Mouse (Mus musculus) erythroid progenitor cell, adult 5-6 weeks (primary cell): ENCODE results near the gene Mmaa. TPM values are rescaled to one million over a fixed set of nuclear protein-coding genes. Genes with fewer than 3 reads are reported as not detected.

ENCODE experiments used
- ATAC-seq: replicated peaks from 2 replicates; pipeline ENCODE4 v1.8.0; 2016; ENCODE audit warnings: moderate number of reproducible peaks, mild to moderate bottlenecking, moderate TSS enrichment, inconsistent platforms; ENCODE audit not compliant: poor library complexity, low FRiP score, severe bottlenecking
- total RNA-seq, 2 experiments: library from RNA; stranded (forward) in 1 of 2; stranded (reverse) in 1 of 2; fragments of 150-400 nt in 1 of 2; fragments of 186-747, 209-891 nt in 1 of 2; gene quantifications; 2 replicates each; pipeline versions ENCODE4 v1.2.3 to v1.2.4; 2015 to 2017; ENCODE audit warnings: low replicate concordance in 2 of 2

Gene Mmaa
- total RNA-seq, 2 experiments from 2014 or later: 0.98 to 1.7 TPM

DNA sequence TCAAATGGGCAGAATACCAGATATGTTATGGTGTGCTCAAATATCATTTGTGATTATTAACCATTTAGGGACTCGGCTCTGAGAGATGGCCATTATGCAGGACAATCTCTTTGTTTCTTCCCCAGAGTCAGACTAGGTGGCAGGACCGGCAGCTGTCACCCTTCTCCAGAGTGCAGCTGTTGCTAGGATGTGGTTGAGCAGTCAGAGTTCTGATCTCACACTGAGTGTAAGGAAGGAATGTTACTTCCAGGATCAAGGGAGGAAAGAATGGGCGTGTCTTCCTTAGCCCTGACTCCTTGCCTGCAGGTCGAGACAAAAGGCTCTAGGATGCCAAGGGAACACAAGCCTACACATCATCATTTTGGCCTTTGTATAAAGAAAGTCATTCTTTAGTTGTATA, 67.5 kb downstream of the Mmaa start:
- no peak for ATAC-seq

DNA sequence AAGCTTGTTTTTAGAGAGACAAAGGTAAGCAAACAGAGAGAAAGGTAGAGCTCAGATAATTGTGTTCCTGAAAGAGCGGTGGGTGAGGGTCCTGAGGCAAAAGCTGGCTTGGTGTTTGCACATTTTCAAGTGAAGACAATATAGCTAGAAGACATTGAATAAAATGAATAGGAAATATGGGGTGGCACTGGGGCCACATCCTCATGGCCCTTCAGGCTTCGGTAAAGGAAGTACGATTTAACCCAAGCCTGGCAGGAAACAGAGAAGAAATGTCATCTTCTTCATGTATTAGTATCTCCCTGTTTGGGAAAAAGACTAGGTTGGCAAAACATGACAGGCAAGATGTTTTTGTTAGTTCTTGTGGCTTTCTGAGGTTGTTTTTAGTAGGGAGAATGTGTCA, 68.7 kb downstream of the Mmaa start:
- ATAC-seq: no peak

DNA sequence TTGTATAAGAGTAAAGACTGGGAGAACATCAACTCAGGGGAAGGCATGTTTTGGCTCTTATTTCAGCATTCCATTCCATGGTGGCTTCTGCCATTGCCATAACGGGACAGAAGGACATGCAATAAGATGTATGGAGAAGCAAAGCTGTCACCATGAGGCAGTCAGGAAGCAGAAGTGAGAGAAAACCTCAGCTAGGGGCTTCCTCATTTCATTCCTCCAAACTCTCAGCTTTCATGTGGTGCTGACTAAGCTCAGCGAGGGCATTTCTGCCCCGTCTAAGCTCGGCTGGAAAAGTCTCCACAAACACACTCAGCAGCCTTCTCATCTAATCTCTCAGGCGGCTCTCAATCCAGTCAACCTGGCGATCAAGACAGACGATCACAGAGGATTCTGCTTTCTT, 69.2 kb downstream of the Mmaa start:
- ATAC-seq: no peak

DNA sequence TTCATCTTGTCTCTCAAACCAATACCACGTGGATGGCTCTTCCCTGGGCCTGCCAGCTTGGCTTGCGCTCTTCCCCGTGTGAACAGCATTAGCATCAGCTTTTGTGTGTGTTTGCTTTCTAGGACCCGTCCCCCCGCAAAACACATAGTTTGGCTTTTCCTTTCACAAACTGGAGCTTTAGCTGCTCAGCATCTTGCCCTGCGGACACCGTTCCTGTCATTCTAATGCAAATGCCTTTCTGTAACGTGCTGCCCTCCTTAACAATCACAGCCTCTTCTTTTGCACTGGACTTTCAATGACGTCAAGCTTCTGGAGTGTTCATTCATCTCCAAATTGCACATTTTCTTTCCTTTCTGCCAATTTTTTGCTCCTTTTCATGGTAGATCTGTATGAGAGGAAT, 70.4 kb downstream of the Mmaa start:
- ATAC-seq: no peak

DNA sequence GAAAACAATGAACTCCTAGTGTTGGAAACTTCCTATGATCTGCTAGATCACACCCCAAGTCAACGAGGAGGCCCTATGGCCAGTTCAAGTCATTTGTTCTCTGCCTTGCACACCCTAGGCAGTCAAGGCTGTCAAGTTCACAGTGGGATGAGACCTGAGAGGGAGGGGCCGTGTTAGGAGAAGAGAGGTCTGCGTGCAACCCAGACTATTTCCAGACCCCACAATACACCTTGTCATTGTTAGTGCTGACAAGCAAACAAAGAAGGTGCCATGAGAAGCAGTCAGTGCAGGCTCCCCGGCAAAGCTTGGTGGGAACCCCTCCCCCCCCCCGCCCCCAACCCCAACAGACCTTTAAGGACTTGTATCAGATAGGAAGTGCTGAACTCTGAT, 72.0 kb downstream of the Mmaa start:
- no peak for ATAC-seq

DNA sequence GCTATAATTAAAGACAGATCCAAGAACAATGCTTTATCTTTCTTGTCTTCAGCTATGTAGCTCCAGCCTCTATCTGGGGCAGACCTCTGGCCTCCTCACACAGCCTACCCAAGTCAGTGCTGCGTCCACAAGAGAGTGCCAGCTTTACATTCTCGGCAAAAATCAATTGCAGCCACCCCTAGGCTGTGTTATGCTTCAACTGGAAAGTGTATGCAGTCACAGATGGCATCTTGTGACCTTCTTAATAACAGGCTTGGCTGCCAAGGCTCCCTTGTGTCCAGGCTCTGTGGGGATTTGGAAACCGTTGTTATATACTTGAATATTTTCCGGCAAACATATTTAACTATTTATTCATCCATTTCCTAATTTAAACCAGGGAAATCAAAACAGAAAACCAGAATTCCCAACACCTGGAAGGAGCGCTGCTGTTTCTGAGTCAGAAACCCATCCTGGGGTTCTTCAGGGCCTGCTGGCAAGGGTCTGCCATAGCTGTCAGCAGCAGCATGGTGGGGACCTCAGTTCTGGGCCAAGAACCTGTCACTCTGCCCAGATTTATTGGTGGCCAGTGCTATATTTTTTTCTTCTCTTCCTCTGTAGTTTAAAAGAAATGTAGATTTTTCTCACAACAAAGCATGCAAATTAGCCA, 72.5 kb downstream of the Mmaa start:
- no peak for ATAC-seq

Other genes with a start within 250 kb of the Mmaa start
- not detected in 2 replicates for gene 1700011L22Rik, start 46.4 kb downstream of the Mmaa start, total RNA-seq (2015; ENCODE audit: low replicate concordance)
- gene 1700011L22Rik, start 46.4 kb downstream of the Mmaa start, total RNA-seq (2017; ENCODE audit: low replicate concordance): not detected in 2 replicates
- 1.1 TPM in 1 of 2 replicates, not detected in the other for gene Smad1, start 104.6 kb upstream of the Mmaa start, total RNA-seq (2015; ENCODE audit: low replicate concordance)
- 1.2 TPM in 2 replicates for gene Smad1, start 104.6 kb upstream of the Mmaa start, total RNA-seq (2017; ENCODE audit: low replicate concordance)